Mouse (Mus musculus): ENCODE data around the gene Cdk14.

The Cdk14 gene

DNA sequence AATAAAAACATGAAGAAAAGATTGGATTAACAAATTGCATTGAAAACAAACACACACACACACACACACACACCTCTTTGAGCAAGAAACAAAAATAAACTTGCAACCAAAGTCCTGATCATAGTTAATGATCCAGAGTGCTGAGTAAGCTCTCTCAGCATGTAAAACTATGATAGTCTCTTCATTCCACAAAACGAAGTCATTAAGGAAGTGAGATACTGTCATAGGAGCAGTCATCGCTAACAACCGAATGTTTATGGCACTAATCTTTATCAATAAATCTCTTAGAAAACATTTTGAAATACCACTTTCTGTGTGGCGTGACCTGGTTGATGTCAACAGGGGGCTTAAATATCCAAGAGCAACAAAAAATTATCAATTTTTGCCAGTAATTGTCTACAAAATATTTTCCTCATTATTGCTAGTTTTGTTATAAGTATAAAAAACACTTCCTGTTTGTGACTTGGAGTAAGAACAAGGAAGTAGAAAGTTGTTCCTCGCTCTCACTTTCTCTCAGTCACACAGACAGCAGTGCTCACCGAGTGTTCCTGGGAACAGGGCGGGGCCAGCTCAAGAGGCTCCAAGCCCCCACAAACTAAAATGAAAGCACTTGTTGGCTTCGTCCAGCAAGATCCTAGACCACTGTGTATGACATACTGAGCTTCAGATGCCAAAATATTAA is 100.1 kb downstream of the Cdk14 start:
- DNase-seq (ENCODE audit: low read depth, low spot score) = no peak

GRCm38 (mm10) chr5:5314270-5314669 is 105.8 kb downstream of the Cdk14 start:
- no peak for DNase-seq (ENCODE audit: low read depth, low spot score)

DNA sequence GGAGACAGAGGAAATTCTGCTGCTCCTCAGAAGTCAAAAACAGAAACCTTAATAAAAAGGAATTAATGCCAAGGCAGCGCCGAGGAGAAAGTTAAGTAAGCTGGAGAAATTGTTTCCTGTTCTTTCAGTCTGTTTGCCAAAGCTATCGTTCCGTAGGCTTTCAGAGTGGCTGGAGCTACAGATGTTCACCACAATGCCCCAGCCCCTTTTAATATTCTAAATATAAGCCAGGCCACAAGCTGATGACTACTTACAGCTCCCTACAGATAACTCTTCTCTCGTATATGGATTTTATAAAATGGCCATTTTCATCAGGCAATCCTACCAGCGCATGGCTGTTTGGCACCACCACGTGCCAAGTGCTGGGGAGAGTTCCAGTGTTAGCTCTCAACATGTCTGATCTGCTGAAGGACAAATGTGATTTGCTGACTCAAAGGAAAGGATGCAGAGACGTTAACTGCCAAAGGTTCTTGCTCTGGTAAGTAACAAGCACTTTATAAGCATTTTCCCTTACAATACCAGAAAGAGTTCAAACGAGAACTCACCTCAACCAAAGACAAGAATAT is 106.8 kb downstream of the Cdk14 start:
- DNase-seq (ENCODE audit: low read depth, low spot score) = no peak

GRCm38 (mm10) chr5:5305286-5305685 is 114.8 kb downstream of the Cdk14 start:
- no peak for DNase-seq (ENCODE audit: low read depth, low spot score)

GRCm38 (mm10) chr5:5303102-5303670 is 116.9 kb downstream of the Cdk14 start:
- DNase-seq (ENCODE audit: low read depth, low spot score) = no peak

DNA sequence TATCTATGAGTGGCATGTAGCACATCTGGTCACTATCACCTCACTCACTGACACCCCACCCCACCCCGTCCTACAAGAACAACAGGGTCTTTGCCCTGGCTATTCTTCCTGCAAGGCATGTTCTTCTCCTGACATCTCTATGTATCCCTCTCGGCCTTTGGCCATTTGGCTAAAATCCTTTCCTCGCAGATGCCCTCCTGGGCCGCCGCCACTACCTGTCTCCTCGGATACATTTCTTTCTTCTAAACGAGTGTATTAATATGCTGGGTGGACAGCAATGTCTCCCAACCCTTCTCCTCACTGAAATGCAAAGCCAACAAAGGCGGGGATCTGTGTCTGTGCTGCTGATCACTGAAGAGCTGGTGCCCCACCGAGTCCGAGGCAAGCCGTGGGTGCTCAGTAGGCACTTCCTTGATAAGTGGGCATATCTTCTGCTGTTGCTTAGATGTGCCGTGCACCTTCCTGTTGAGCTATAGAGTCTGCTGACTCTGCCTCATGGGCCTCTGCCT is 118.5 kb downstream of the Cdk14 start:
- no peak for DNase-seq (ENCODE audit: low read depth, low spot score)

DNA sequence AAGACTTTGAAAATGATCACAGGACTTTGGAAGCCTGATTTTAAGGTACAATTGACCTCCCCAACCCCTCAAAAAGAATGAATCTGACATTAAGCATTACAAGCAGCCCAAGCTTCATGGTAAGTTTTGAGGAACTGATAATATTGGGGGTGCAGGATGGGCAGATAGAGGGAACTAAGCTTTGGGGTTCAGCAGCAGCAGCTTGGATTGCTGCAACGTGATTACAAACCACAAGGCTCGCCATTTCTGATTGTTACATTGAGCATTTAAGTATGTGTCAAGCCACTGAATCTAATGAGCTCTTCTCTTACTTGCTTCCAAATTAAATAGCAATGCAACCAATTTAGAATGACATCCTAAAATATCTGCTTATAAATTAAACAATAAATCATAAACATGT is 119.1 kb downstream of the Cdk14 start:
- DNase-seq (ENCODE audit: low read depth, low spot score) = no peak

- no peak for DNase-seq (ENCODE audit: low read depth, low spot score)
These were observed 119.8 kb downstream of the Cdk14 start for GRCm38 (mm10) chr5:5300290-5300689.

- no peak for DNase-seq (ENCODE audit: low read depth, low spot score)
These were observed 122.9 kb downstream of the Cdk14 start for GRCm38 (mm10) chr5:5297222-5297621.

GRCm38 (mm10) chr5:5296773-5297172 is 123.3 kb downstream of the Cdk14 start:
- no peak for DNase-seq (ENCODE audit: low read depth, low spot score)

GRCm38 (mm10) chr5:5292830-5293542 is 127.1 kb downstream of the Cdk14 start:
- no peak for DNase-seq (ENCODE audit: low read depth, low spot score)

DNA sequence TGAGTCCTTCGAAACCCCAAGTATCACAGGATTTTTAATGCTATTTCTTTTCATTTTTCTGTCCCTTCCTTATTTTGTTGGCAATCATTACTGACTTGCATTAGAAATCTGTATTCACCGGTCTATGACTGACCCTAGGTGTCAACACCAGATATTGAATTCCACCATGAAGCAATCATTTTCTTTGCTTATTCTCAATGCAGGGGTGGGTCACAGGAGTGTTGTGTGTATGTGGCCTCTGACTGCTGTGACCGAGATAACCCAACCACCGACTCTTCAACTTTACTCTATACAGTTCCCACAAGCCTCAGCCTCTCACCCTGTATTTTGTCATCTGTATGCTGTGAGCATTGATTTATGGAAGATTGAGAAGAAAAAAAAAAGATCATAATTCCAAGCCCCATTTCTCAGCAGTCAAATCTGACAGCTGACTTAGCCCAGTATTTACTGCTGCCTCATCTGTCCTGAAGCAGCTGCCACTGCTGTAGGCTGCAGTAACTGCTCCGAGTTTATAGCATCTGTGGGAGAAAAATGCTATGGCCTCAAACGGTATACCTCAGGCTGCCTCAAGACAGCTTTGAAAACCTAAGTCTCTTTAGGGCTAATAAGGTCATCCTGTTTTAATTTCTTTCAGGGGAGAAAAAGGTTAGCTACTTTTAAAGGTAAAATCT is 128.7 kb downstream of the Cdk14 start:
- no peak for DNase-seq (ENCODE audit: low read depth, low spot score)

- no peak for DNase-seq (ENCODE audit: low read depth, low spot score)
These were observed 129.4 kb downstream of the Cdk14 start for GRCm38 (mm10) chr5:5290714-5291113.

DNA sequence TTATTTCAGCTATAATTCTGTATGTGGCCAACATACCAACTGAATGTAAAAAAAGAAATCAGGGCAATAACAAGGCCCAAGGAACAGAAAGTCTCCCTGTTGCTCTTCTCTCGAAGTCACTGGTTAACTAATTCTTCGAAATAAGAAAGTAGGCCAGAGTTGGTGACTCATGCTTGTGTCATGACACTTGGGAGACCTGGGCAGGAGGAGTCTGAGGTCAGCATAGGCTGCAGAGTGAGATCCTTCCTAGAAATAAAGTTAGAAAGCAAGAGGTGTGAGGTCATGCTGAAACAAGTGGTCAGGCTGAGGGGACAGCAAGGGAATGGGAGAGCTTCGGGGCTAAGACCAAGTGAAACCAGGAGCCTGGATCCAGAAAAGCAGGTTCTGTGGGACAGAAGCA is 134.2 kb downstream of the Cdk14 start:
- no peak for DNase-seq (ENCODE audit: low read depth, low spot score)

DNA sequence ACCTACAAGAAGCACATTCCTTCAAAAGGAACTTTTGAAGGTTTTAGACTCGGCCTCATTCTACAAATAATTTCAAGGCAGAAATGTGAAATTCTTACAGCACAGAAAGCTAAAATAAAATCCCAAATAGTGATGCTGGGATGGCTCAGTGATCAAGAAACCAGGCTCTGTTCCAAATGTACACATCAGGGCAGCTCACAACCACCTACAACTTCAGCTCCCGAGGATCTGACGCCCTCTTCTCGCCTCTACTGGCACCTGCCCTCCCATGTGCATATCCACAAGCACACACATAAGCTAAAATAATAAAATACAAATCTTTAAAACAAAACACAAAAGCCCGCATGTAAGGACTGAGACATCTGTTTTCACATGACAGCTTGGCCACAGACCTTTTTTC is 135.6 kb downstream of the Cdk14 start:
- no peak for DNase-seq (ENCODE audit: low read depth, low spot score)

DNA sequence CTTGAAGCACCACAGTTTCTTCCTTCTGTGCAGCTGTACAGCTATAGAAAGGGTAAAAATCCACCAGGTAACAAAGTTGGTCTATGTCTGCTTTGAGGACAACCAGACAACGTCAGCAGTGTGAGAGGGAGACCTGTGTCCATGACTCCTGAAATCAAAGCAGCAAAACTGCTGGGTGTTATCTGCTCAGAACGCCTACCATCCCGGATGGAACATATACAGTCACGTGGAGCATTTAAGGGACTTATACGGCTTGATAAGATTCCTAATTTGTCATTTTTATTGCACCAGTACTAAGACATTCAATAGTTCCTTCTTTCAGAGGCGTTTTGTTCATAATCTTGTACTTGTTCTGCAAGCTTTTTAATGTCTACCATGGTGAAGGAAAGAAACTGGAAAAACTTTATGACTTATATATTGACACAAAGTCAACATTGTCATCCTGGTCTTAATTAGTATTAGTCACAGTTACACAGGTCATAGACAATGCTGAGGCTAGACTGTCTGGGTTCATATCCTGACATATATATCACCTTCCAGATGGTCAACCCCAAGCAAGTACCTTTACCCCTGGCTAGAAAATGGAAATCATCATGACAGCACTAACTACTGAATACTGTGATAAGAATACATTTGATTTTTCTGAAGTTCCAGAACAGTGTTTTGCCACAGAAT is 136.2 kb downstream of the Cdk14 start:
- no peak for DNase-seq (ENCODE audit: low read depth, low spot score)

- no peak for DNase-seq (ENCODE audit: low read depth, low spot score)
These were observed 137.7 kb downstream of the Cdk14 start for GRCm38 (mm10) chr5:5282425-5282824.

- DNase-seq (ENCODE audit: low read depth, low spot score) = no peak
These were observed 144.8 kb downstream of the Cdk14 start for GRCm38 (mm10) chr5:5275321-5275720.

- no peak for DNase-seq (ENCODE audit: low read depth, low spot score)
These were observed 145.8 kb downstream of the Cdk14 start for GRCm38 (mm10) chr5:5274318-5274717.

DNA sequence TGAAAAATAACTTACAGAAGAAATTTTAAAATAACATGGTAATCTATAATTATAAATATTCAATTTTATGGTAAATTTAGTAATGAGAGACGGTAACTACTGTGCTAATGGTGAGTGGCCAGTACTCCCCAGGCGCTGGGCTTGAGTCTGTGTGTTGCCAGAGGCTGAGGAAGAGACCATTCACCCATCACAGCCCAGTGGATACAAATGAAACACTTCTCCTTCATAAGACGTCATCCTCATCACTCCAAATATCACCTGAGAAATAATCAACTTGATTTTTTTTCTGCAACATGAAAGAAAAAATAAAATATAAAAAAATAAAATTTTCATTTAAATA is 153.4 kb downstream of the Cdk14 start:
- DNase-seq (ENCODE audit: low read depth, low spot score) = no peak

All from retina, adult 2 months (tissue).